Mouse (Mus musculus) bone marrow macrophage, adult 2 months (primary cell): ENCODE data around the gene Emilin1.

Experiments used
- CTCF ChIP-seq: IDR thresholded peaks from 2 replicates; pipeline ENCODE4 v1.5.1; 2012; ENCODE audit warnings: low read depth, mild to moderate bottlenecking, low read length, moderate library complexity
- POLR2A ChIP-seq: IDR thresholded peaks from 2 replicates; pipeline ENCODE4 v1.6.1; 2012; ENCODE audit warnings: mild to moderate bottlenecking, low read depth, low read length, borderline replicate concordance

- TF ChIP-seq CTCF (no peak), POLR2A (no peak)
These were observed 966 bp downstream of the Emilin1 start for GRCm38 (mm10) chr5:30914101-30914635.
